In genomic region chr10:112613751-112614150, GRCm38 (mm10) we compare ENCODE assay signal across 34 mouse cellular contexts.
"Had no signal": no experiment of that assay in that cellular context is flagged by ENCODE, and none has a peak within 500 bp of the region (broad histone marks: within the 10 kb centered on the region; RNA-seq: fewer than 3 reads in every experiment).

No protein-coding gene starts in this region.

- H3K27ac ChIP-seq: heart, embryonic 13.5 days; heart, embryonic 15.5 days; hindbrain, embryonic 10.5 days; hindbrain, embryonic 12.5 days; hindbrain, embryonic 13.5 days; hindbrain, embryonic 14.5 days; hindbrain, embryonic 15.5 days; hindbrain, postnatal 0 days; intestine, embryonic 15.5 days; kidney, embryonic 15.5 days; kidney, postnatal 0 days; layer of hippocampus, adult 2 months; left cerebral cortex, adult 2 months had no signal

- H3K27me3 ChIP-seq: heart, embryonic 12.5 days; heart, embryonic 13.5 days; heart, embryonic 15.5 days; hindbrain, embryonic 12.5 days; hindbrain, embryonic 13.5 days; hindbrain, embryonic 15.5 days; intestine, embryonic 15.5 days; kidney, embryonic 15.5 days had no signal

- H3K4me1 ChIP-seq: heart, embryonic 12.5 days; heart, embryonic 13.5 days; heart, embryonic 15.5 days; hindbrain, embryonic 10.5 days; hindbrain, embryonic 12.5 days; hindbrain, embryonic 13.5 days; hindbrain, embryonic 15.5 days; intestine, embryonic 15.5 days; kidney, embryonic 15.5 days had no signal

- H3K9ac ChIP-seq: heart, embryonic 12.5 days; heart, embryonic 13.5 days; heart, embryonic 15.5 days; hindbrain, embryonic 12.5 days; hindbrain, embryonic 13.5 days; hindbrain, embryonic 14.5 days; hindbrain, embryonic 15.5 days; intestine, embryonic 15.5 days; kidney, embryonic 15.5 days had no signal

- ATAC-seq: hindbrain, embryonic 16.5 days; hindbrain, postnatal 0 days; inflammation-experienced regulatory T-cells, adult 6 months; intestine, embryonic 15.5 days; intestine, embryonic 16.5 days; intestine, postnatal 0 days had no signal

- H3K9me3 ChIP-seq: heart, embryonic 12.5 days; heart, embryonic 13.5 days; heart, embryonic 15.5 days; hindbrain, embryonic 10.5 days; hindbrain, embryonic 12.5 days; hindbrain, embryonic 13.5 days; hindbrain, embryonic 15.5 days; intestine, embryonic 15.5 days; kidney, embryonic 15.5 days had no signal

- H3K4me3 ChIP-seq: heart, embryonic 12.5 days; heart, embryonic 13.5 days; heart, embryonic 15.5 days; hindbrain, embryonic 10.5 days; hindbrain, embryonic 12.5 days; hindbrain, embryonic 13.5 days; hindbrain, embryonic 15.5 days; intestine, embryonic 15.5 days; kidney, embryonic 15.5 days; layer of hippocampus, adult 2 months; left cerebral cortex, adult 2 months had no signal

- H3K36me3 ChIP-seq: heart, embryonic 12.5 days; heart, embryonic 13.5 days; heart, embryonic 15.5 days; hindbrain, embryonic 10.5 days; hindbrain, embryonic 12.5 days; hindbrain, embryonic 13.5 days; hindbrain, embryonic 15.5 days; intestine, embryonic 15.5 days; kidney, embryonic 15.5 days had no signal

- H3K4me2 ChIP-seq: heart, embryonic 12.5 days; heart, embryonic 13.5 days; heart, embryonic 15.5 days; hindbrain, embryonic 12.5 days; hindbrain, embryonic 13.5 days; hindbrain, embryonic 14.5 days; hindbrain, embryonic 15.5 days; intestine, embryonic 15.5 days; kidney, embryonic 15.5 days had no signal

- DNase-seq: heart, postnatal 10 days; heart, postnatal 14 days; heart, postnatal 36 days; heart, postnatal 4 days; kidney, adult 11 months; kidney, adult 18-20 months; kidney, adult 2 months; kidney, adult 8-10 months; kidney, adult 9 months; kidney, postnatal 10 days; kidney, postnatal 14 days; kidney, postnatal 25 days; kidney, postnatal 36 days; kidney, postnatal 4 days; layer of hippocampus, adult 9-11 months; layer of hippocampus, postnatal 36 days had no signal
